Mouse (Mus musculus) embryo, embryonic 10.5 days (tissue): ENCODE results near the gene Jag2.
A peak's percentile ranks its signal among the peaks of the same experiment; 100 is the strongest.

Experiments
- DNase-seq: peaks from one replicate; pipeline ENCODE4 v3.0.0-alpha.2; 2015; ENCODE audit warnings: low spot score

The Jag2 gene

DNA sequence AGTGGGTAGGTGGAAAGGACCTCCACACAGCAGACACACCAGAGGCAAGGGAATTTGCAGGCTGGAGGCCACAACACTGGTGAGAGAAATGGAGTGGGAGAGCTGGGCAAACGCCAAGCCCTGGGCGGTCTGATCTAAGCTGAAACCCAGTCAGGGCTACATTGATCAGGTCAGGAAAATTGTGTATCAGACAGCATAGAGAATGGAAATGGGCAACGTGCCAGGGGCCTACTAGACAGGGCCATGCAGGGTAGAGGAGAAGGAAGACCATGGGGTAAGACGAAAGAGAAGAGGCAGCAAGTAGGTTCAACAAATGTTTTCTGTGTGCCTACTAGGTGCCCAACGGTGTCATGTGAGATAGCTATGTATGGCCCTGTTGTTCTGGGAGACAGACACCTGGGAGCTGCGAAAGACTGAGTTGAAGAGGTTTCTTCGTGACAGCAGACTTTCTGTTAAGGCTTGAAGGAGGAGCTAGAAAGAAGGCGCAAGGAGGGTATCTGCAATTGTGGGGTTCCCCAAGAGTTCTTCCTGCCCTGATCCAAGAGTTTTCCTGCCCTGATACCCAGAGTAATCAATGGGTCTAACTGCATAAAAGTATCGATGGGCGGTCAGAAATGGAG, 11.7 kb upstream of the Jag2 start:
- no peak for DNase-seq

DNA sequence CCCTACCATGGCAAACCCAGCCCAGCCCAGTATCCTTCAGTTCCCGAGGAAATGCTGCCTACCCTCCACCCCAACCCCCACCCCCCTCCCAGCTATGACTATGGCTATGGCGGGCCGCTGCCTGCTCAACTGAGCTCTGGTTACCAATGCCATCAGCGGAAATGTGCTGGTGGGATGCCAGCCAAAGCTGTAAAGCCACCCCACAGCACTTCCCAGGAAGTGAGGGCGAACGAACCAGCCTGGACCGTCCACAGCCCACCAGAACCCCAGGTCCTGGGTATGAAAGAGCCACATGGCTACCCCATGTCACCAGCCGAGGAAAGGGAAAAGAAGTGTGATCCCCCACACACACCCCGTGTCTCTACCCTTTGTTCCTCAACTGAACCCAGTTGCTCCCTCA, 11.1 kb upstream of the Jag2 start:
- DNase-seq, result no peak

DNA sequence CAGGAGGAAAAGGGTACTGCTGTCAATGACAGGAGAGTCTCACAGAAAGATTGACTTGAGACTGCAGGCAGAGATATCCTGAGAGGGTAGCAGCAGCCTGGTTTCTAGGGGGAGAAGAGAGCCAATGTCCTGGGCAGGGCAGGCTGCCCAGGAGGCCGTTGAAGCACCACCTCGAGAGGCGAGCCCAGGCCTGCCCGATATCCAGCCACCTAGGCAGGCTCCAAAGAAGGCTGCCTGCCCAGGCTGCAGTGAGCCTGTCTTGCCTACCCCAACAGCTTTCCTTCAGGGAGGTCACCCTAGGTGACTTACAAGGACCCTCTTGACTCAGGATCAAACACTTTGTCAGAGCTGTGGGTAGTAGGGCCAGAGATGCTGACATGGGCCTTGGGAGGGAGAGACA, 10.7 kb upstream of the Jag2 start:
- DNase-seq, result no peak

DNA sequence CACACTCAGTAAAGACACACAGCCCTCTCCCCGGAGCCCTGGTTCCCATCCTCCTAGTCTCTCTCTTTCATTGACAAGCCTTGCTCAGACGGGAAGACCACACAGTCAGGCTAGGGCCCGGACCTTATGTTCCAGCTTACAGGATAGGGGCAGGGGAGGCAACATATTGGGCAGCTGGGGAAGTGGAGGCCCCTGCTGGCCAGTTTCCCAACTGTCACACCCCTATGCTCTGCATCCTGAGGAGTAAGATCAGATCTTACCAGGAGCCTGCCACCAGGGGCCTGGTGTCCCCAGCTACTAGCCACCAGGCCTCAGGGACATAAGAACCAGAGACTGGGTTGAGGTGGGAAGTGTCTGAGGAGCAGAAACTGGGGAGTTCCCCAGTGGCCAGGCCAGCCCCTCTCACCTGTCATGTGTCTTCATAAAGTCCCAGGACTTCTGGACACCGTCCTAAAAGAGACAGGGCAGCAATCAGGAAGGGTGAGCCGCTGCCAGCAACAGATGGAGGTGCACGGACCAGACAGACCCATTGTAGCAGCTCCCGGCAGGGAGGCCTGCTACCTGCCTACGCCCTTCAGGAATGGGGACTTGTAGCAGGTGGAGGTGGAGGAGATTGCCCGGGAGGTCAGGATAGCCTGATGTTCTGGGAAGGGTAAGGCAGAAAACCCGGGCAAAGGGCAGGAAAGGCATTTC, 9.4 kb upstream of the Jag2 start:
- DNase-seq, result peak; percentile 76

DNA sequence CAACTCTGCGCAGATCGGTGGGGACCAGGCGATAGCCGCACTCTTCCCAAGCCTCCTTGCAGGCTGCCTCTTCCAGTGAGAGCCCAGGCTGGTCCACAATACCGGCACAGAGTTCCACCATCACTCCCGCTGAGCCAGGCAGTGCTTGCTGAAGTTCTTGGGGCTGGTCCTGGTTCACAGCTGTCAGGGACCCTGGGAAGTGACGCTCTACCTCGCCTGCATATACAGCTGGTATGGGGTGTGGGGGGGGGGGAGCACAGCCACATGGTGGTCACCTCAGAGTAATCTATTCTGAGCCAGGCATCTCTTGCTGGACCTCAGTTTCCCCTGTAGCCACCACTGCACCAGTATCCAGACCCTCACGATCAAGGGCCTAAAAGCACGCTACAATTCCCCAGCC, 8.8 kb upstream of the Jag2 start:
- DNase-seq, result no peak

DNA sequence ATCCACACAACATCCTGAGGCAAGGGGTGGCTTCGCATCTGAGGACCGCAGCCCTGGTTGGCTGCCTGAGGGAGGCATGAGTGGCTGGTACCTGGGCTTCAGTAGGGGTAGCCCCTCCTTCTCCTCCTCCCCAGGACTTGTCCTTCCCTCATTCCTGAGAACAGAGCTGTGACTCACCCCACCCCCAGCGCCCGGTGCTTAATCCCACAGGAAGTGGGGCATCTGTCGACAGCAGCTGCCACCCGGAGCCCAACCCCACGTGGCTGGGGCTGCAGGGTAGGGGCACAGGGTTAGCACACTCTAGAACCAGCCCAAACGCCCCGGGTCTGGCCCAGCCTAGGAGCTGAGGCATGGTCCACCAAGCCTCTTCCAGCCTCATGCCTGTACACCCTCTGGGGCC, 8.3 kb upstream of the Jag2 start:
- no peak for DNase-seq

DNA sequence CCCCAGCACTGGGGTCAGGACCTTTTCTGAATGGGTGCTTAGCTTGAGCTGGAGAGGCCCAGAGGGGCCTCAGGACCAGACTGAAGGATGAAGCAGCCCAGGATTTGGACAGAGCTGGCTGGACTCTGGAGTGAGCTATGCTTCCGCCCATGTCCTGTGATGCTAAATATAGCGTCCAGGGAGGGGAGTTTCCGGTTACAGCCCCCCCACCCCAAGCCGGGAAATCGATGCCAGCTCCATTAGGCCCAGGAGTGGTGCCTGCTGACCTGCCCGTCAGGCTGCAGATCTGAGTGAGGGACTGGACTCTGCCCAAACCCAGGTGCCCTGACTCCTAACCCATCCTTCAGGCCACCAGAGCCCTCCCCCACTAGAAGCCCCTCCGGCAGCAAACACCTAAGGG, 3.1 kb upstream of the Jag2 start:
- no peak for DNase-seq

DNA sequence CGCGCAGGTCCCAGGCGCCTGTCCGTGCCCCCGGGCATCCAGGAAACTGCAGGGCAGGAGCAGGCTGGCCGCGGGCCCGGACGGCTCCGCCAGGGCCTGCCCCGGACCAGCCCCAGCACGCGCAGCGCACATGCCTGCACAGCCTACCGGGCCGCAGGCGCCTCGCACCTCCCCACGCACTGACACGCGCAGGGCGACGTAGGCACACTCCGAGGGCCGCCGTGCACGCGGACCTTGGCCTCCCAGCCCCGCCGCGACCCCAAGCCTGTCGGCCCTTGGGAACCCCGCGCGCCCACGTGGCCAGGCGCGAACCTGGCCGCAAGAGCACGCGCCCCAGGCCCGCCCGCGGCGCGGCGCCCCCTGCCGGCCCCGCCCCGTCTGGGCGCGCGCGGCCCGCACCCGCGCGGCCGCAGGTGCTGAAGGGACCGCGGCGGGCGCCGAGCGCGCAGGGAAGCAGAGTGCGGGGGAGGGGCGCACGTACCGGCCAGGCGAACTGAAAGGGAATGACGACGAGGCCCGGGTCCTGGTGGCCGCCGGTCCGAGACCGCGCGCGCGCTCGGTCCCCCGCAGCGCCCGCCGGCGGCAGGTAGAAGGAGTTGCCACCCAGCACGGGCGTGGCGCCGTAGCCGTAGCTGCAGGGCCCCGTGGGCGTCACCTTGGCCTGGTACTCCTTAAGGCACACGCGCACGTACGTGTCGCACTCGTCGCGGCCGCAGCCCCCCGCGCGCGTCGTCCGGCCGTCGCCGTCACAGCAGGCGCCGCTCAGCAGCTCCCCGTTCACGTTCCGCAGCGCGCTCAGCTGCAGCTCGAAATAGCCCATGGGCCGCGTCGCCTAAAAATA, 955 bp downstream of the Jag2 start:
- peak; percentile 50 for DNase-seq

DNA sequence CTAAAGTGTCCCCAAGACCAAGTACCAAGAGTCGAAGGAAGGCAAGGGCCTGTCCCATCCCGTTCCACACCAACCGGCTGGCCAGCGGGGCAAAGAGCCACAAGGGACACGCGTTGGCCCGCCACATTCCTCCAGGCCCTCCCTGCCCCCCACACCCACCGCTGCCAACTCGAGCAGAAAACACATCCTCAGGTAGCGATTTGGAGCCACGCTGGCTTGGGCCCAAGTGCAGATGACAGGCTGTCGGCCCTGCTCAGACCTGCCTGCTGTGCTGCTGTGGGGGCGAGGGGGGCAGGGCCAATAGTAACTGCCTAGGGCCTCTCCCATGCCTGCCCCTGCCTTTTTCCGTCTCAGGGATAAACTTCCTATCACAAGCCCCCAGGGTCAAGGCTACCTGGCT, 2.3 kb downstream of the Jag2 start:
- DNase-seq, result no peak

DNA sequence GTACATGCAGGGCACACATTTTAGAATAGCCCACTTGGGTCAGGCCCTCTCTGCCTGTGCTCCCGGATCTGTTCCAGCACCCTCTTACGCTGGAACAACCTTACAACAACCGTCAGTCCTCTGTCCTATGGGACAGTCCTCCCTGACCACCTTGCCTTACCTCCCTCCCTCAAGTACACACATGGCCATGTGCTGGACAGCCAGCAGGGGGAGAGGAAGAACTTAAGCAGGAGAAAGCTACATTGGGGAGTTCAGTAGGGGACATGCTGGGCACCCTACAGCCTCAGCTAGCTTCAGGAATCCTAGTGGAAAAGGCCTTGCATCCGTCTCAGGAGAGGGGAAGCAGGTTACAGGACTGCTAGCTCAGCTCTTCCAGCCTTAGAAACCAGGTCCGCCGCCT, 3.6 kb downstream of the Jag2 start:
- no peak for DNase-seq

DNA sequence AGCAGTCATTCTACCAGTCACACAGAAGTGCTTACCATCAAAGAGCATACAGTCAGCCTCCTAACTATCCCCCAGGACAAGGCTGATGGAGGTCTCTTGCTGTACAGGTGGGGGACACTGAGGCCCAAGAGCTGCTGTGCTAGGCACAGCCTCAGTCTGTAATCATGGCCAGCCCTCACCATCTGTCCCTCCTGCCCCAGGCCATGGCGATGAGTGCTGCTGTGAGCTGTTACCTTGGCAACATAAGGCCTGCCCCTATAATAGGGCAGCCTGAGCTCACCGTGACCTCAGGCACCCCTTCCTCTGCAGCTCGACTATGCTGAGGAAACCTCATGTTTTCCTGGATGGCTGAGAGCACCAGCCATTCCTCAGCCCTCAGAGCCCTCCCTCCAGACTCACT, 7.0 kb downstream of the Jag2 start:
- DNase-seq, result peak; percentile 54

DNA sequence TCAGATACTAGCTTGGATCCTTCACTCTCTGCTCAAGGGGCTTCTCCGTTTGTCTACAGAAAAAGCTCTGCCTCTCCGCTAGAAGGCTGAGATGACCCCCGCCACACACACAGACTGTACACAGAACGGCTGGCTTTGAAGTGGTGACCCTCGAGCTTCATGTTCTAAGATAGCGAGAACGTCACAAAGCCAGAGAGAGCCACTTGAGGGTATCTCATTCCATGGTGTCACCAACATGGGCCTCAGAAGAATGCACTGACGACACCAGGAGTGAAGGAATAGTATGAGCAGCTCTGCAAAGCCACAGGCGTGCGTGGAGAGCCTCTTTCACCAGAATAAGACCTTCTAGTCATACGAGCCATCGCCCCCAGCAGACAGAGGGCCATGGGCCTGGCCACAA, 8.1 kb downstream of the Jag2 start:
- no peak for DNase-seq

DNA sequence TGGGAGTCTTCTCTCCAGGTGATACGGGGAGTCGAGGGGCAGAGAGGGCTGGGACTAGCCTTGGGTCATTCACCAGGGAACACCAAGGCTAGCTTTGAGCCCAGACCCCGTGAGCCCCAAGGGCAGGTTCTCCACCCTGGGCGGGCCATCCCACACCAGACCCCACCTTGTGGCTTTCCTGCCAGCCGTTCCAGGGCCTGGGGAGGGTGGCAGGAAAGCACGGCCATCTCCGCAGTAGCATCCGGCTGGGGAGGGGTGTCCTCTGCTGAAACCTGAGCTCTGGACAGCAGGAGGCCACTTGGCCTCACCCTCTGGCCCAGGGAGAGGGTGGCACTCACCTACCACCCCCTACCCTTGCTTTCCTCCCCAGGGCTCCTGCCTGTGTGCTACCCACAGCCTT, 11.7 kb downstream of the Jag2 start:
- no peak for DNase-seq

DNA sequence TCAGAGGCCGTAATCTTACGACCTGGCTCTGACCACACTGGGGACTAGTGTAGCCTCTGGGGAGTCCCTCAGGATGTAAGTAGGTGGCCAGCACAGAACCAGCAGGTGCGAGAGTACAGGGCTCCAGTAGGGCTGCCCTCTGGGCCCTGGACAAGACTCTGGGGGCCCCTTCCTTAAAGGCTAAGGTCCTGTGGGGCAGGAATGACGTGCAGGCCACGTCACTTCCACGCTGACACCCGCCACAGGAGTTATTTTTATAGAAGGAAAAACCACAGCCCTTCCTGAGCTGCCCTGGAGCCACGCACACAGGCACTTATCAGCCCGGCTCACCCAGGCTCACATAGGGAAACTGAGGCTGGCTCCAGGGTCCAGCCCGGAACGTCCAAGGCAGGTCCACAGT, 12.1 kb downstream of the Jag2 start:
- no peak for DNase-seq

DNA sequence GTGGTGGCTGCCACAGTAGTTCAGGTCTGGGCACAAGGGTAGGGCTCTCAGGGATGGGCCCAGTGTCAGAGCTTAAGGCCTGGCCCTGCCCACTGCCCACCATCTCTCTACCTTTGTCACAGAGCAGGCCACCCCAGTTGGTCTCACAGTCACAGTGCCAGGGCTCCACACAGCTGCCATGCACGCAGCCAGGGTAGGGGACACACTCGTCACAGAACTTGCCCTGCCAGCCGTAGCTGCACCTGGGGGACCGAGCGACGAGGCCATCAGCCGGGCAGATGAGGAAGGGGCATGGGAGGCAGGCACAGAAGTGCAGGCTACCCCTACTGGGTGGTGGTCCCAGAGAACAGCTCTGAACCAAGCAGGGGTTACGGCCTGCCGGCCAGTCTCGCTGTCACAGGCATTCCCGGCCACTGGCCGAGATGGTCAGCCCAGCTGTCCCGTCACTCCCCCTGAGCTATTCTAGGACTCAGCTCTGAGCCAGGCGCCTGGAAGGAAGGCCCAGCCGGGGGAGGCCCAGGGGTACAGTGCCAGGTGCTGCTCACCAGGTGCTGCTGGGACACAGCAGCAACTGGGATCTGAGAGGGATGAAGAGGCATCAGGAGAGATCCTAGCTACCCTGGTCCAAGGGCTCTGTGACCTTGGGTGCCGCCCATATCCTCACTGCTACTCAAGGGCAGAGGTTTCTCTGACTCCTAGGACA, 12.7 kb downstream of the Jag2 start:
- no peak for DNase-seq

DNA sequence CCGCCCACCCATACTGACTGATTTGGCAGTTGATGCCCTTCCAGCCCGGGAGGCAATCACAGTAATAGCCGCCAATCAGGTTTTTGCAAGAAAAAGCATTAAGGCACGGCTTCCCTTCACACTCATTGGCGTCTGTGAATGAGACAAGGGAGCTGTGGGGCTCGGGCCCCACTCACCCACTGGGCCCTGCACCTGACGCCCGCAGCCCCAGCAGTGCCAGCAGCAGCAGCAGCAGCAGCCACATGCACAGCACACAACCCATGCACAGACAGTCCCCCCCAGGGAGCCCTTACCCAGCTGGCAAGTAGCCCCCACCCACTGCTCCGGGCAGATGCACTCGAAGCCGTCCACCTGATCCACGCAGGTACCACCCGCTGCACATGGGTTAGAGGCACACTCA, 14.0 kb downstream of the Jag2 start:
- no peak for DNase-seq

DNA sequence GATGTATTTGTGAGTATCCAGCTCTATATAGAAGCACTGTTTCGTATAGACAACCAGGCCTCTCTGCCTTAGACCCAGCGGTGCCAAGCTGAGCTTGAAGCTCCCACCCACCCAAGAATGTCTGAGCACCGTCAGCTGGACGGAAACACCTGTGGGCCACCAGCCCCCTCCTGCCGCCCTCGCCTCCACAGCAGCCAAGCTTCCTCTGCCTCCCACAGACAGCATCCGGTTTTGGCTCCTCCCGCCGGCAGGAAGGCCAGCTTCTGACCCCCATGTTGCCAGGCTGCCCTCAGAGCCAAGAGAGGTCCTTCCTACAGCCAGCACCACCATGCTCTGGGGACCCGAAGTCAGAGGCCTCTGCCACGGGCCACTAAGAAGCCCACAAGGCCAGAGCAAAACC, 15.0 kb downstream of the Jag2 start:
- no peak for DNase-seq

DNA sequence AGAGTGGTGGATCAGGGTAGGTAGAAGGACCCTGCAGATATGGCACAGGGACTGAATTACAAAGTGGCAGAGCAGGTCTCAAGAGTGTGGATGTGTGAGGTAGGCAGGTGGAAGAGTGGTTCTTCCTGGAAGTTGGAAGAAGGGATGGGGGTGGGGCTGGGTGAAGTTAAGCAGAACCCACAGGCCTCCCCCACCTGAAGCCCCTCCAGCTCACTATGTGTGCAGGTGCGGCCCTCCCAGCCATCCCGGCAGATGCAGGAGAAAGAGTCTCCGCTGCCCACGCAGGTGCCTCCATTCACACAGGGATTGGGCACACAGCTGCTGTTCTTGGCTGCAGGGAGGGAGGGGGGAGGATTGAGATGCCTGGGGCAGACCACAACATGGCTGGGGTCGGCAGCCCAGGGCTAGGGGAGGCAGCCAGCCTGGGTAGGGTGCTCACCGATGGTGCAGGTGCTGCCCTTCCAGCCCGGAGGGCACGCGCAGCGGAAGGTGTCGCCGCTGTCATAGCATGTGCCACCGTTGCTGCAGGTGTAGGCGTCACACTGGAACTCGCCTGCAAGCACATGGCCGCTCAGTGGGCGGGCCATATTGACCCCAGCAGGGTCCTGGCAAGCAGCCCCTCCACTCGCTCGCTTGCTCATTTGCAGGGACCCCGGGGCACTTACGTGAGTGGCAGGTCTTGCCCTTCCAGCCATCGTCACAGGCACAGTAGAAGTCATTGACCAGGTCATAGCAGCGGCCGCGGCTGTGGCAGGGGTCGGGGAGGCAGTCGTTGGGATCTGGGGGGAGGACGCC, 16.4 kb downstream of the Jag2 start:
- DNase-seq, result no peak

DNA sequence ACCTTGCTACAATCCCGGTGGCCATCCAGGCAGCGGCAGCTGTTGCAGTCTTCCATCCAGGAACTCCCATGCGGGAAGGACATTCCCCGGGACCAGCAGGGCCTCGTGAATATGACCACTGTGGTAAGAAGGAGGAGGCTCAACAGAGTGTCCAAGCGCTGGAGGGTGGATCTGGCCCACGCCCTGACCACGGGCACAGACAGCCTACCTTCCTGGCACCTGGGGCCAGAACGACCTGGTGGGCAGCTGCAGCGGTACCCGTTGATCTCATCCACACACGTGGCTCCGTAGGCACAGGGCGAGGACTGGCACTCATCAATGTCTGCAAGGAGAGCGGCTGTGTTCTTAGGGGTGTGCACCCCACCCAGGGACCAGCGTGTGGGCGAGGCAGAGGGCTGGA, 17.9 kb downstream of the Jag2 start:
- DNase-seq, result no peak

DNA sequence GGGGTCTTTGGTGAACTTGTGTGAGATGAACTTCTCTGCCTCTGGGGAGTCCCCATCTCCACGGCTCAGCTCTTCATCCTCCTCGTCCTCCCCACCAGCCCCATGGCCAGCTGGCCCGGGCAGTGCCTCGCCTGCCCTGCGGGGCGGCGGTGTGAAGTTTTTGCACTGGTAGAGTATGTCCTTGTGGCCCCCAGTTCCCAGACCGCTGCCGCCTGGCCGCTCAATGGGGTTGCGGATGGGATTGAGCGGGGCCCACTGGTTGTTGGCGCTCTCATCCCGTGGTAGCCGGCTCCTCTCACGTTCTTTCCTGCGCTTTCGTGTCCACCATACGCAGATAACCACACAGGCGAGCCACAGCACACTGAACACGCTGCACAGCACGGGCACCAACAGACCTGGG, 20.6 kb downstream of the Jag2 start:
- DNase-seq, result no peak

DNA sequence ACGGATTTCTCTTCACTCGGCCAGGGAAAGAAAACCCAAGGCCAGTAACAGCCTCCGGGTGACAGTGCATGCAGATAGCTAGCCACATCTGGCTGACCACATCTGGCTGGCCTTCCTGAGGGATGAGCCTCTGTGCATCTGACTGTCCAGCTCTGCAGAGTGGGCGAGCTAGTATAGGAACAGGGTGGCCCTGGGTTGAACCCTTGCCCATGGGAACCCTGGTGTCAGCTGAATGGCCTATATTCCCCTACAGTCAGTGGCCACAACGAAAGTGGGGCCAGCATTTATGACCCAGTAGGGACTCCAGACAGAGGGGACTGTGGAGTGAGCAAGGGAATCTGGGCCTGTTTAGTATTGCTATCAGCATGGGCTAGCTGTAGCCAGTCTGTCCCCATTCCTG, 24.6 kb downstream of the Jag2 start:
- DNase-seq, result no peak

DNA sequence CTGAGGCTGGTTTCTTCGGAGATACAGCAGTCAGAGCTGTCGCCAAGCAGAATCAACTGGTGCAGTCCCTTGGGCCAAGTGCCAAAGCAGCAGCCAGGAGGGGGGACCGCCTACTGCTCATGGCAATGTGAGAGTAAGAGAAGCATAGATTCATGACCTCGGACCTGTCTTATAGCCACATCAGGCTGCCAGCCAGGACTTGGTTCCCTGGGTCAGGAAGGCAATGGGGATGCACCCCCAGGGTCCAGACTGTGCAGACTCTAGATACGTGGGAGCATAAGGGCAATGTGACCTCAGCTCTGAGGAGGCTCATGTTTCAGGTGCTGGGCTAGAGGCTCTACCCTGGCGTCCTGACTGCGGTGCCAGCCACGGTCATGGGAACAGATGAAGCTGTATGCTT, 25.6 kb downstream of the Jag2 start:
- no peak for DNase-seq
